Mouse (Mus musculus): ENCODE data around the gene Cdip1. TPM values are rescaled to one million over a fixed set of nuclear protein-coding genes. Genes with fewer than 3 reads are reported as not detected.

Cdip1 gene
- polyA plus RNA-seq, 1 experiment from 2014 or later: 57.0 TPM

GRCm38 (mm10) chr16:4773289-4773970, 16.7 kb downstream of the Cdip1 start:
- DNase-seq (ENCODE audit: low spot score): no peak

- DNase-seq (ENCODE audit: low spot score): no peak
Measured at GRCm38 (mm10) chr16:4768719-4769118, 21.4 kb downstream of the Cdip1 start.

- no peak for DNase-seq (ENCODE audit: low spot score)
Measured at GRCm38 (mm10) chr16:4767012-4767790, 22.9 kb downstream of the Cdip1 start.

GRCm38 (mm10) chr16:4765852-4766251, 24.2 kb downstream of the Cdip1 start:
- no peak for DNase-seq (ENCODE audit: low spot score)

GRCm38 (mm10) chr16:4763276-4763675, 26.8 kb downstream of the Cdip1 start:
- DNase-seq (ENCODE audit: low spot score): peak; percentile 69

- no peak for DNase-seq (ENCODE audit: low spot score)
Measured at GRCm38 (mm10) chr16:4762437-4762836, 27.7 kb downstream of the Cdip1 start.

GRCm38 (mm10) chr16:4756660-4757335, 33.3 kb downstream of the Cdip1 start:
- DNase-seq (ENCODE audit: low spot score): peak; percentile 16

GRCm38 (mm10) chr16:4754045-4754444, 36.0 kb downstream of the Cdip1 start:
- DNase-seq (ENCODE audit: low spot score): no peak

- DNase-seq (ENCODE audit: low spot score): no peak
Measured at GRCm38 (mm10) chr16:4752155-4752554, 37.9 kb downstream of the Cdip1 start.

GRCm38 (mm10) chr16:4742186-4742585, 47.9 kb downstream of the Cdip1 start:
- no peak for DNase-seq (ENCODE audit: low spot score)

- DNase-seq (ENCODE audit: low spot score): no peak
Measured at GRCm38 (mm10) chr16:4739994-4740393, 50.1 kb downstream of the Cdip1 start.

GRCm38 (mm10) chr16:4736262-4736661, 53.8 kb downstream of the Cdip1 start:
- no peak for DNase-seq (ENCODE audit: low spot score)

- no peak for DNase-seq (ENCODE audit: low spot score)
Measured at GRCm38 (mm10) chr16:4730776-4731358, 59.2 kb downstream of the Cdip1 start.

GRCm38 (mm10) chr16:4727963-4728362, 62.1 kb downstream of the Cdip1 start:
- DNase-seq (ENCODE audit: low spot score): no peak

- DNase-seq (ENCODE audit: low spot score): no peak
Measured at GRCm38 (mm10) chr16:4727526-4727925, 62.6 kb downstream of the Cdip1 start.

GRCm38 (mm10) chr16:4726528-4727128, 63.5 kb downstream of the Cdip1 start:
- peak; percentile 9 for DNase-seq (ENCODE audit: low spot score)

- DNase-seq (ENCODE audit: low spot score): peak; percentile 94
Measured at GRCm38 (mm10) chr16:4725780-4726527, 64.1 kb downstream of the Cdip1 start, which contains the start of gene Hmox2. Hmox2 (plus strand) TSS chr16:4726361.

- no peak for DNase-seq (ENCODE audit: low spot score)
Measured at GRCm38 (mm10) chr16:4725266-4725665, 64.8 kb downstream of the Cdip1 start.

- peak; percentile 49 for DNase-seq (ENCODE audit: low spot score)
Measured at GRCm38 (mm10) chr16:4722915-4723209, 67.2 kb downstream of the Cdip1 start.

GRCm38 (mm10) chr16:4722128-4722914, 67.8 kb downstream of the Cdip1 start:
- peak; percentile 64 for DNase-seq (ENCODE audit: low spot score)
